Mouse (Mus musculus) small intestine, adult 2 months (tissue): ENCODE measurements around the gene Erp27.

Experiments
- CTCF ChIP-seq: fragments of 200-500 bp; IDR thresholded peaks from 2 replicates; pipeline ENCODE4 v1.5.1; 2012; ENCODE audit warnings: low read depth, mild to moderate bottlenecking, control low read depth, inconsistent platforms, low read length, moderate library complexity, mixed read lengths; ENCODE audit not compliant: insufficient replicate concordance, insufficient read length; ENCODE audit errors: extremely low read depth
- POLR2A ChIP-seq: fragments of 200-500 bp; IDR thresholded peaks from 2 replicates; pipeline ENCODE4 v1.6.1; 2012; ENCODE audit warnings: low read depth, mild to moderate bottlenecking, control low read depth, inconsistent platforms, low read length, moderate library complexity

DNA sequence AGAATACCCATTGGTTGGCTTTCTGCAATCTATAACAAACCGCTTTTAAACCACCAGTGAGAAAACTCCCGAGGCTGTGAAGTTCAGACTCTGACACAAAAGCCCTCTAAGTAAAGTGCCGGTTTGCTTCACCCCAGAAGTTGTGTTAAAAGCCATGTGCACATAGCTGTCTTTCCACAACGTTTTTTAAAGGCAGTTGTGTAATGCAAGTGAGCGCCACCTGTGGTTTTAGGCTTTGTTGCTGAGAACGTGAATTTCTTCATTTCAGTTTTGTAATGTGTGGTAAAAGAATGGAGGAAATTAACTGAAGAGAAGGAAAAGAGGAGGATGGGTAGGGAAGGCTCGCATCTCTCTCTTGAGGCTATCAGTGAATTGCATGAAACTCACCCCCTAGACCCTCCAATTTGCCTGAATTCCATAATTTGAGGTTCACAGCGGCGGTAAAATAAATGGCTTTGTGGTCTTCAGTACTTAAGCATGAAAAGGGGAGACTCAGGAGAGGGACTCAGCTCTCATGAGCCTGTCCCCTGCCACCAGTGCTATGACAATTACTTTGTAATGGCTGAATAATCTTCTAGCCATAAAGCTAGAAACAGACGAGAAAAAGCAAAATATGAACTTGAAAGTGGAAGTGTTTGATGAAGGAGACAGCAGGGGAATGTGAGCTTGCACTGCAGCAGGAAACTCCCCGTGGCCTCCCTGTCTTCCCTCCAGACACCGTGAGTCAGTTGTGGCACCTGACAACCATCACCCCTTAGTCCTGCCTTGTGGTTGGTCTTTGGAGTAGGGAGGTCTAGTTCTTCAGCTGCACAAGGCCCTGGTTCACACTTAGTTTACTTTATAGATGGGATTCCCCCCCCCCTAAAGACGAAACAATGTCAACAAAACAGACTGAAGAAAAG lies 42.9 kb upstream of the Erp27 start:
- TF ChIP-seq CTCF = no peak
- no peak for TF ChIP-seq POLR2A
